Mouse (Mus musculus) kidney, adult 2 months (tissue): Measurements from ENCODE around the gene Slc15a2. TPM values are rescaled to one million over a fixed set of nuclear protein-coding genes. Genes with fewer than 3 reads are reported as not detected.
A peak's percentile ranks its signal among the peaks of the same experiment; 100 is the strongest.

Experiments used
- DNase-seq: peaks from one replicate; pipeline ENCODE4 v3.0.0; 2021
- H3K27ac ChIP-seq: fragments of 200-500 bp; 2 replicates; pipeline ENCODE4 v1.5.1; 2012; ENCODE audit warnings: low read depth, low read length, control low read depth, inconsistent platforms; ENCODE audit not compliant: insufficient read depth
- H3K27me3 ChIP-seq: fragments of 200-500 bp; replicated peaks from 2 replicates; pipeline ENCODE4 v1.6.1; 2012; ENCODE audit warnings: mild to moderate bottlenecking, moderate library complexity, low read length, inconsistent platforms; ENCODE audit not compliant: control insufficient read depth, insufficient read depth
- H3K36me3 ChIP-seq: fragments of 200-500 bp; 2 replicates; pipeline ENCODE4 v1.6.1; 2012; ENCODE audit warnings: mild to moderate bottlenecking, moderate library complexity, low read length, inconsistent platforms; ENCODE audit not compliant: control insufficient read depth, insufficient read depth
- H3K4me1 ChIP-seq: fragments of 200-500 bp; 2 replicates; pipeline ENCODE4 v1.6.1; 2011; ENCODE audit warnings: low read length; ENCODE audit not compliant: control insufficient read depth, insufficient read depth
- H3K4me3 ChIP-seq: fragments of 200-500 bp; 2 replicates; pipeline ENCODE4 v1.5.1; 2011; ENCODE audit warnings: mild to moderate bottlenecking, low read depth, low read length, control low read depth; ENCODE audit not compliant: insufficient read depth
- CTCF ChIP-seq: fragments of 200-500 bp; conservative IDR thresholded peaks from 2 replicates; pipeline ENCODE4 v1.5.1; 2011; ENCODE audit warnings: low read depth, mild to moderate bottlenecking, control low read depth, low read length, moderate library complexity, mixed read lengths; ENCODE audit not compliant: insufficient read depth, insufficient read length
- POLR2A ChIP-seq: fragments of 200-500 bp; IDR thresholded peaks from one replicate; pipeline ENCODE4 v1.6.1; 2011; ENCODE audit warnings: low read depth, low read length, control low read depth
- WGBS: fragments of 180-500 bp; shearing (Covaris S2); methylation state at CpG from one replicate; pipeline ENCODE4 v1.1.7; 2018; 5-methylcytosine and 5-hydroxymethylcytosine counted together
- polyA plus RNA-seq: library from polyadenylated mRNA; depleted of rRNA; stranded (reverse); fragments of >200 nt; gene quantifications from 2 replicates; pipeline ENCODE4 v1.2.3, GENCODE M21; 2012

Slc15a2 gene
- polyA plus RNA-seq, 1 experiment = 97.9 TPM

DNA sequence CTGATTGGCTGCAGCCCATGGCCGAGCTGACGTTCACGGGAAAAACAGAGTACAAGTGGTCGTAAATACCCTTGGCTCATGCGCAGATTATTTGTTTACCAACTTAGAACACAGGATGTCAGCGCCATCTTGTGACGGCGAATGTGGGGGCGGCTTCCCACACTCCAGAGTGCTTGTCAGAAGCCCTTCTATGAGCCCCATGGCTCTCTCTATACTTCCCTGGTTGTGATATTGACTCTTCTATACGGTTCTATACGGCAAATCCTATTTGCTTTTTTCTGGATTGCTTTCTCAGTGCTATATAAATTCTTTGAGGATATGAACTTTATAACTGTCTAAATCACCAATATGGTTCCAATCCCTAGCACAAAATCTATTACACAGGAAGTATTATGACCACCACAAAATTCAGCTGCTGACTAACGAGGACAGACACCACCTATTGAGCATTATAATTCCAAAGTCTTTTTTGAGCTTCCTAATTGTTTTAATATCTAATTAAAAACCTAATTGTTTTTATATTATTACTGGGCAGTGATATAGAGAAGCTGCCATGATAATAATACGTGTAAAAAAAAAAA is 14.5 kb downstream of the Slc15a2 start:
- no peaks in the 10 kb centered on the region; the same call in 1 of the 2 replicates for H3K36me3 ChIP-seq
- TF ChIP-seq CTCF (no peak), POLR2A (no peak)
- WGBS = 75% methylated on average over 9 of the region's 13 CpGs
- H3K27ac ChIP-seq = no peak overlapping the region
- DNase-seq = peak; percentile 23
- peaks cover 5% of the 10 kb centered on the region; the same call in 1 of the 2 replicates for H3K4me1 ChIP-seq
- no peaks in the 10 kb centered on the region for H3K27me3 ChIP-seq
- H3K4me3 ChIP-seq = no peak overlapping the region

DNA sequence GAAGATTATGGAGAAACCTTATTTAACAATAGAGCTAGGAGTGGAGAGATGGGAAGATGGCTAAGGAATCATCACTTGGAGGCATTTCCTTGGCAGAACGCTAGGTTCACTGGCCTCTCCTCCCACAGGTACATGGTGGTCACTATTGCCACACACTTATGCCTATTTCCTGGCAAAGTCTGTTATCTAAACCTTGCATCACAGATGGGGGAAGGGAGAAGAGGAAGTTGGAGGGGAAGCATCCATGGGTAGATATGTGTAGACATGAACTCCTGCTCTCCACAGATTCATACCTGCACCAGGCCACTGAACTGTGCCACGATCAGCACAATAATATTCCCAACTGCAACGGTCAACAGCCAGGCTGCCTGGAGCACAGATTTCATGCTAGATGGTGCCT is 32.8 kb downstream of the Slc15a2 start:
- 86% methylated on average over 3 of the region's 3 CpGs for WGBS
- DNase-seq = no peak
- TF ChIP-seq POLR2A (no peak), CTCF (no peak)

DNA sequence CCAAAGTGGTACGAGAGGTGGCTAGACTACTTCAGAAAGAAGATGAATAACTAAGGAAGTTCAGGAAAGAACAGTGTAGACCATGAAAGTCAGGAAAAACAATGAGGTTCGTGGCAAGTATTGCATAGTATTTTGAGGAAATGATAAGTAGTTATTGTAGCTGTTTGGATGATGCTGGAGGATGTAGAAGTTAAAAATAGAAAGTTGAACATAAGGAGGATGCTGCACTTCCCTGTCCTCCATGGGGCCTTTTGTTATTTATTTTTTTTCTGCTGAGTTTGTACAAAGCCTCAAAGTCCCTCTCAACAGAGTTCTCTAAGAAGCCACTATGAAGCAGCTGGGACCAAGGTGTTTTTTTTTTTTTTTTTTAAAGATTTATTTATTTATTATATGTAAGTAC is 37.0 kb downstream of the Slc15a2 start:
- TF ChIP-seq CTCF = no peak
- no peak for TF ChIP-seq POLR2A
- H3K4me1 ChIP-seq = no peaks in the 10 kb centered on the region
- 0 out of 2 replicates have a peak, but pooled peaks cover 1% of the 10 kb centered on the region for H3K36me3 ChIP-seq
- no peaks in the 10 kb centered on the region for H3K27me3 ChIP-seq
- no peak for DNase-seq
- H3K27ac ChIP-seq = no peak overlapping the region
- WGBS = 65% methylated on average over 2 of the region's 2 CpGs
- no peak overlapping the region for H3K4me3 ChIP-seq

More for the DNA sequence above, 32.8 kb downstream of the Slc15a2 start:
- no peak overlapping the region for H3K27ac ChIP-seq
- H3K4me1 ChIP-seq = no peaks in the 10 kb centered on the region
- H3K4me3 ChIP-seq = no peak overlapping the region
- H3K36me3 ChIP-seq = peaks cover 7% of the 10 kb centered on the region
- H3K27me3 ChIP-seq = no peaks in the 10 kb centered on the region; the same call in 1 of the 2 replicates

DNA sequence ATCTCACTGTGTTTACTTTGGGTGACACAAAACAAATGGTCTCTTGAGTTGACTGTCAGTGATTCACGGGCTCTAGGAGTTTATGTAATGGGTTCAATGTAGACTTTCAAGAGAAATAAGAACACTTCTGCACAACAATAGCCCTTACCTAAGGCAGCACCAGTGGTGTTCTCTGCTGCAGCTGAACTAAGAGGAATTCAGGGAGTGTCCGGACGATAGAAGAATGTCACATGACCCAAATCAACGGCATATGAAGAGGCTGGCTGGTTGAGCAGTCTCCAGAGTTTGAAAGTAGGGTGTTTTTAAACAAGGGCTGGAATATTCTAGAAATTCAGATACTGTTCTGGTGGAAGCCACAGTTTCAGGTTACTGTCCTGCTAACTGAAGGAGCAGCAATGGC is 37.7 kb downstream of the Slc15a2 start:
- no peaks in the 10 kb centered on the region for H3K4me1 ChIP-seq
- DNase-seq = no peak
- TF ChIP-seq CTCF (no peak), POLR2A (no peak)
- 68% methylated on average over 4 of the region's 4 CpGs for WGBS
- H3K4me3 ChIP-seq = no peak overlapping the region
- no peaks in the 10 kb centered on the region for H3K27me3 ChIP-seq
- H3K27ac ChIP-seq = no peak overlapping the region
- H3K36me3 ChIP-seq = 0 out of 2 replicates have a peak, but pooled peaks cover 1% of the 10 kb centered on the region

DNA sequence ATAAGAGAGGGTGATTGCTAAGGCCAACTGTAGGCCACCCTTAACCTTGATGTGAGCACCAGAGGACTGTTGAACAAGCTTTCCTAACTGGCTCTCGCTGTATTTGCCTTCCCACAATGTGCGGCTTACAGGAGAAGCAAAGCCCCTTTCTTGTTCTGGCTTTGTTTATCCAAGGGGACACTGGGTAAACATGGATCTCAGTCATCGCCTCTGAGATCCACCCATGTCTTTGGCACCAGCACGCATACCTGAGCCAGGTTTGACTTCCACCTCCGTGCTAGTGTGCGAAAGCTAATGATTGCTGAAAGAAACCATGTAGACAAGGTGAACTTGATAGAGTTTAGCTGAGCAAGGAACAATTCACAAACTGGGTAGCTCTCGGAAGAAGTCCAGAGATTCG is 41.2 kb downstream of the Slc15a2 start:
- 72% methylated on average over 8 of the region's 8 CpGs for WGBS
- TF ChIP-seq POLR2A (no peak), CTCF (no peak)
- H3K27ac ChIP-seq = no peak overlapping the region
- no peaks in the 10 kb centered on the region for H3K36me3 ChIP-seq
- H3K27me3 ChIP-seq = no peaks in the 10 kb centered on the region
- H3K4me3 ChIP-seq = no peak overlapping the region
- H3K4me1 ChIP-seq = no peaks in the 10 kb centered on the region
- no peak for DNase-seq

DNA sequence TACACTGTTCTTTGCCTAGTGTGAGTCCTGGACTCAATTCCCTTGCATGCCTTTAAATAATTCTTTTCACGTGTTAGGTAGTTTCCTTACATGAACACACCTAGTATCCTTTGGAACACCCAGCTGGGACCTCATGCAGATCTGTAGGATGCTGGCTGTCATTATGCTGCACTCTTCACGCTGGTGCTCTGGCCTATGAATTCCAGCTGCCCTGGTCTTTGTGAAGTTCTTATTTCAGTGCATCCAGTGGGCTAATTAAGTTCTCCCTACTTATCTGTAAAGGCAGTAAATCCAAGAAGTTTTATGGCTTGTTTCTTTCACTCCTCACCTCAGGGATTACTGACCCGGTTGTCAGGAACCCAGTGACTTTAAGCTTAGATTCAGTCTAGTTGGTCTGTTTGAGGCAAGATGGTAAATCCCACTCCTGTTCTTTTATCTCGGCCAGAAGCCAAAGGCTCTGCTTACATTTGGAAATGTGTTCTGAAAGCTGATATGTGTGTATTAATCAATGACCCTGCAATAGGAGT is 45.3 kb downstream of the Slc15a2 start:
- H3K4me1 ChIP-seq = no peaks in the 10 kb centered on the region
- 36% methylated on average over 4 of the region's 4 CpGs for WGBS
- no peak overlapping the region for H3K4me3 ChIP-seq
- H3K27me3 ChIP-seq = no peaks in the 10 kb centered on the region
- no peak for TF ChIP-seq CTCF
- no peak for TF ChIP-seq POLR2A
- H3K36me3 ChIP-seq = no peaks in the 10 kb centered on the region
- DNase-seq = no peak
- H3K27ac ChIP-seq = no peak overlapping the region

DNA sequence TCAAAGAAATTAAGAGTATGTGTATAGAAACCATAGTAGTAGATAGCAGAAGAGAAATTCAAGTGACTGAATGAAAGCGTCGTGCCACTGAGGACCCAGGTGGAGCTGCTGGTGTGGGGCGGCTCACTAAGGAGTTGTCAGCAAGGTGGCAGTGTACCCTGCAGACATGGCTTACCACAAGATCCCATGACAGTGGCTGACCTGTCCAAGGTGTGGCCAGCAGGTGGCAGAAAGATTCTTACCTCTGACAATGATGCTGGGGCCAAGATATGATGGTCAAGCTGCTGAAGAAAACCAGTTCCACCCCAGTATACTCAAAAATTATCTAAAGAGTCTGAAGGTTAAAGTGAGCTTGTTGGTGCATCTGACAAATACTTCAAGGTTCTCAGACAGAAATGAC is 49.3 kb downstream of the Slc15a2 start:
- TF ChIP-seq CTCF = no peak; the same call in 1 of the 2 replicates
- TF ChIP-seq POLR2A = no peak
- Histone ChIP-seq H3K4me1 (no peaks in the 10 kb centered on the region), H3K27ac (no peak overlapping the region), H3K36me3 (no peaks in the 10 kb centered on the region), H3K4me3 (no peak overlapping the region), H3K27me3 (no peaks in the 10 kb centered on the region)
- 68% methylated on average over 3 of the region's 3 CpGs for WGBS
- DNase-seq = peak; percentile 73
